Mouse (Mus musculus) neural tube, embryonic 13.5 days (tissue): ENCODE measurements around the gene Parvg. TPM values are rescaled to one million over a fixed set of nuclear protein-coding genes. Genes with fewer than 3 reads are reported as not detected.

Source experiments
- ATAC-seq: fragments of 200-750 bp; cut with Nextera tagmentation; 2 replicates; pipeline ENCODE4 v1.8.0; 2017; ENCODE audit warnings: low read depth, mild to moderate bottlenecking, moderate TSS enrichment, moderate library complexity
- H3K27ac ChIP-seq: fragments of 300-500 bp; sonication (generic); replicated peaks from 2 replicates; pipeline ENCODE4 v1.5.1; 2015; ENCODE audit warnings: moderate library complexity, mild to moderate bottlenecking, inconsistent platforms
- H3K27me3 ChIP-seq: fragments of 300-500 bp; sonication (generic); 2 replicates; pipeline ENCODE4 v1.6.1; 2015; ENCODE audit warnings: mild to moderate bottlenecking, inconsistent platforms
- H3K36me3 ChIP-seq: fragments of 300-500 bp; sonication (generic); 2 replicates; pipeline ENCODE4 v1.6.1; 2015; ENCODE audit warnings: mild to moderate bottlenecking, inconsistent platforms
- H3K4me1 ChIP-seq: fragments of 300-500 bp; sonication (generic); replicated peaks from 2 replicates; pipeline ENCODE4 v1.6.1; 2015; ENCODE audit warnings: inconsistent platforms
- H3K4me2 ChIP-seq: fragments of 300-500 bp; sonication (generic); 2 replicates; pipeline ENCODE4 v1.6.1; 2015; ENCODE audit warnings: inconsistent platforms, mild to moderate bottlenecking, moderate library complexity
- H3K4me3 ChIP-seq: fragments of 300-500 bp; sonication (generic); 2 replicates; pipeline ENCODE4 v1.5.1; 2015; ENCODE audit warnings: mild to moderate bottlenecking, inconsistent platforms
- H3K9ac ChIP-seq: fragments of 300-500 bp; sonication (generic); 2 replicates; pipeline ENCODE4 v1.6.1; 2015; ENCODE audit warnings: moderate library complexity, mild to moderate bottlenecking, inconsistent platforms
- H3K9me3 ChIP-seq: fragments of 300-500 bp; sonication (generic); 2 replicates; pipeline ENCODE4 v1.6.1; 2016; ENCODE audit warnings: inconsistent platforms
- WGBS: fragments of 180-500 bp; shearing (Covaris S2); methylation state at CpG from one replicate; pipeline ENCODE4 v1.1.7; 2015; 5-methylcytosine and 5-hydroxymethylcytosine counted together
- polyA plus RNA-seq: library from polyadenylated mRNA; unstranded; fragments of >200 nt; fragmentation: Nextera tagmentation; extraction: Ambion mirVana; gene quantifications from 2 replicates; pipeline ENCODE4 v1.2.1, GENCODE M21; 2015

Gene Parvg
- polyA plus RNA-seq, 1 experiment from 2014 or later: 0.98 TPM

DNA sequence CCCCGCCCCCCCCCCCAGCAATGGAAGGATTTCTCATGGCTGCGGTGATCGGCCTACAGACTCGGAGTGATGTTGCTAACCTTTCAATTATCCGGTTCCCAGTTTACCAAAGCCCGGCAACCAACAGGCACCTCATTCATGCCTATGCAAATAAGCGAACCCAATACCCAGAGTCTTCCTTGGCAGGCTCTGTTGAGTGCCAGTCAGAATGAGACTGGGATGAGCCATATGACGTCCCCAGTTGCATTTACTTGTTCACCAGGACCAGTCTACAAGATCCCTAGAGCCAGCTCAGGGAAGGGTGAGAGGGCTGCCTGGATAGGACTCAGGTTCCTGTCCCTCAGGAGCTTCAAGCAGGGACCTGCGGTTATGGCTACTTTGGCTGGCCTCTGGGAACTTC, 29.4 kb upstream of the Parvg start:
- no peak overlapping the region for H3K27ac ChIP-seq
- peaks cover 17% of the 10 kb centered on the region for H3K4me1 ChIP-seq
- no peak for ATAC-seq
- H3K4me3 ChIP-seq: no peak overlapping the region
- no peaks in the 10 kb centered on the region for H3K36me3 ChIP-seq
- 57% methylated on average over 9 of the region's 9 CpGs for WGBS
- peaks cover 4% of the 10 kb centered on the region; the same call in 1 of the 2 replicates for H3K27me3 ChIP-seq
- H3K9ac ChIP-seq: no peak overlapping the region
- H3K9me3 ChIP-seq: no peaks in the 10 kb centered on the region
- H3K4me2 ChIP-seq: no peak overlapping the region

- H3K36me3 ChIP-seq: no peaks in the 10 kb centered on the region
- H3K4me3 ChIP-seq: no peak overlapping the region
- no peak overlapping the region for H3K9ac ChIP-seq
- H3K4me2 ChIP-seq: no peak overlapping the region
- peaks cover 4% of the 10 kb centered on the region; the same call in 1 of the 2 replicates for H3K27me3 ChIP-seq
- H3K9me3 ChIP-seq: no peaks in the 10 kb centered on the region
- H3K4me1 ChIP-seq: peaks cover 26% of the 10 kb centered on the region
- no peak overlapping the region for H3K27ac ChIP-seq
- no peak for ATAC-seq
- 66% methylated on average over 10 of the region's 10 CpGs for WGBS
These were observed 28.6 kb upstream of the Parvg start for GRCm38 (mm10) chr15:84295225-84295624.

- Histone ChIP-seq H3K9ac (no peak overlapping the region), H3K4me2 (no peak overlapping the region), H3K4me3 (no peak overlapping the region), H3K27ac (no peak overlapping the region), H3K27me3 (peaks cover 4% of the 10 kb centered on the region; the same call in 1 of the 2 replicates), H3K9me3 (no peaks in the 10 kb centered on the region), H3K36me3 (no peaks in the 10 kb centered on the region), H3K4me1 (peaks cover 48% of the 10 kb centered on the region)
- 58% methylated on average over 8 of the region's 8 CpGs for WGBS
- no peak for ATAC-seq
These were observed 26.4 kb upstream of the Parvg start for GRCm38 (mm10) chr15:84297454-84297853.

DNA sequence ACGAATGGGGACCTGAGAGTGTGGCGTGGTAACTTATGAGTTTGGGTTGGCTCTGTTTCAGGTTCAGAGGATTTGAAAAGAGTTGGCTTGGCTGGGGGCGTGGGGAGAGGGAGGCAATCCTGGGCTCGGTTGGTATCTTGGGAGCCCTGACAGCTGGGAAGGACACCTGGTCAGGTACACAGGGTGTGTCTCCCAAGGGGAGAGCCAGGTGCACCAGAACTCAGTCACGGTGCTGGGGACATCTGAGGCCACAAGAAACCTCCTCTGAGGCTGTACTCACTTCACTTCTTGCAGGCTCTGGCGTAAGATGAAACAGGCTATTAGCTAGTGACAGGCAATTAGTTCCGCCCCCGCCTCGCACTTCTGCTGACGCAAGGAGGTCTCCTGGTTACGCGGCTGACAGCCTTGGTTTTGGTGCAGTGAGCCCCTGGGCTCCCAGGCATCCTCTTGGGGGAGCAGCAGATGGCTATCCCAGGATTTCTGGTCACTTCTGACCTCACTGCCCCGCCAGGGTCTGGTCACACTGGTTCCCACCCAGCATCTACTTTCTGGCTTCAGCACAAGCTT, 24.9 kb upstream of the Parvg start:
- no peak overlapping the region for H3K4me3 ChIP-seq
- H3K9me3 ChIP-seq: no peaks in the 10 kb centered on the region
- no peaks in the 10 kb centered on the region for H3K36me3 ChIP-seq
- H3K27ac ChIP-seq: peak overlapping the region; percentile 68
- peaks cover 4% of the 10 kb centered on the region; the same call in 1 of the 2 replicates for H3K27me3 ChIP-seq
- H3K4me2 ChIP-seq: no peak overlapping the region
- H3K4me1 ChIP-seq: peaks cover 62% of the 10 kb centered on the region
- 0 out of 2 replicates have a peak, but pooled peaks have one; percentile 8 for ATAC-seq
- peak overlapping the region; percentile 14; the same call in 1 of the 2 replicates for H3K9ac ChIP-seq
- 5% methylated on average over 13 of the region's 13 CpGs for WGBS

DNA sequence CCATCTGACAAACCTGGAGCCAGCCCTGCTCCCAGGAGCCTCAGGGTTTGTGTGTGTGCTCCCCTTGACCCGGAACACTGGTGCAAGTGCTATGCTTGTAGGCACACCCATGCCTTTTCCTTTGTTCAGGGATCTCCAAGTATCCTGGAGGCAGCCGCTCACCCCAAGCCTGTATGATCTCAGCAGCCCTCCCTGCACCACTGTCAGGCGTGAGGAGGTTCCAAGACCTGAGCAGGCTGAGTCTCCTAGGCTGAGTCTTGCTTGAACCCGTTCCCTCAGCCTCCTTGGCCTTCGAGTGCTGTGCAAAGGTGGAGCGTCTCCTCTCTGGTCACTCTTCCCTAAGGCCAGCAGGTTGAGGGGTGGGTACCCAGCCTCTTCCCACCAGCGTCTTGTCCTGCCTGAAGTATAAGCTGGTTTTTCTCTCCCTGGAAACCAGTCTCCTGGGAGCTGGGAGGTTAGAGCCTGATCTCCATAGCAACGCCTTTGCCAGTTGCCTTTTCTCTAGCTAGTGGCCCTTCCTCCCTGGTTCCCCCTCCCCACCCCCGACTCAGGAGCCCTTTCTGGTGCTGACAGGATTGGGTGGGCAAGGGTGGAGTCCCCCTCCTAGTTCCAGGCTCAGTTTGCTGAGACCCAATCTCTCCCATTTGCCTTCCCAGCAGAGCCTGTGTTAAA, 24.0 kb upstream of the Parvg start:
- Histone ChIP-seq H3K36me3 (no peaks in the 10 kb centered on the region), H3K4me2 (peak overlapping the region; percentile 20), H3K27me3 (peaks cover 4% of the 10 kb centered on the region; the same call in 1 of the 2 replicates), H3K4me1 (peaks cover 71% of the 10 kb centered on the region), H3K4me3 (no peak overlapping the region), H3K27ac (peak overlapping the region; percentile 68), H3K9ac (peak overlapping the region; percentile 27), H3K9me3 (no peaks in the 10 kb centered on the region)
- 13% methylated on average over 9 of the region's 9 CpGs for WGBS
- ATAC-seq: peak; percentile 42

DNA sequence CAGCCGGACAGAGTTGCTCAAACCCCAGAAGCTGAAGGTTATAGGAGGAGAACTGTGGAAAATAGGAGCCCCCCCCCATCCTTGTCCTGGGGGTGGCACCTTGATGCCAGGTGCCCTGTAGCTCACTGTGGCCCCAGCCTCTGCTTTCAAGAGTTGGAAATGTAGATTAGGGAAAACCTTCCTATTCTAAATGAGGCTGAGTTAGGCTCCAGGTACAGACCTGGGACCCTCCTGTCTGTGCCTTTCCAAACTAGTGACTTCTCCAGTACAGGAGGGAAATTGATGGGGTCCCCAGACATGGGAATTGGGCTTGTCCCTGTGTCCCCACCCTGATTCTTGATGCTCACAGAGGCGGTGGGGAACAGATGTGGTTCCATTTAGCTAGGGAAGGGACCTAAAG, 23.2 kb upstream of the Parvg start:
- Histone ChIP-seq H3K27me3 (peaks cover 4% of the 10 kb centered on the region; the same call in 1 of the 2 replicates), H3K27ac (peak overlapping the region; percentile 68), H3K9ac (0 out of 2 replicates have a peak overlapping the region, but pooled peaks have one; percentile 27), H3K4me3 (no peak overlapping the region), H3K4me2 (no peak overlapping the region), H3K36me3 (no peaks in the 10 kb centered on the region), H3K4me1 (peaks cover 79% of the 10 kb centered on the region), H3K9me3 (no peaks in the 10 kb centered on the region)
- ATAC-seq: no peak
- 58% methylated on average over 2 of the region's 2 CpGs for WGBS

DNA sequence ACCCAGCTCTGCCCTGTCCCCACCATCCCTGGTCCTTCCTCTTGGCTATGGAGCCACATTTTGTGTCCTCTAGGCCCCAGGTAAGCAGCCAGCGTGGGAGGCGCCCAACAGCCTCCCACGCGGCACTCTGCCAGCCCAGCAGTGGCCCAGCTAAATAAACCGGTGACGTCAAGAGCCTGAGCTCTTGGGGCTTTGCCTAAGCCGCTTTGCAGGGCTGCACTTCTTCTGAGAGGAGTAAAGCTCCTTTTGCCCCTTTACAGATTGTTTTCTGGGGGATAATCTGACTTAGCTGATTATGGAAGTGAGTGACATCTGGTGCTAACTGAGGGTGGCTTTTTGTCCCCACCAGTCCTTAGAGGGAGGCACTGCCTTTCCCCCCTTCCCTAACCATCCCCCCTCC, 22.8 kb upstream of the Parvg start:
- Histone ChIP-seq H3K4me2 (no peak overlapping the region), H3K27ac (peak overlapping the region; percentile 49; the same call in 1 of the 2 replicates), H3K4me1 (peaks cover 84% of the 10 kb centered on the region), H3K9me3 (no peaks in the 10 kb centered on the region), H3K36me3 (no peaks in the 10 kb centered on the region), H3K9ac (0 out of 2 replicates have a peak overlapping the region, but pooled peaks have one; percentile 34), H3K4me3 (no peak overlapping the region), H3K27me3 (peaks cover 4% of the 10 kb centered on the region; the same call in 1 of the 2 replicates)
- ATAC-seq: no peak
- WGBS: 13% methylated on average over 7 of the region's 7 CpGs

GRCm38 (mm10) chr15:84301641-84302420, 22.0 kb upstream of the Parvg start:
- WGBS: 26% methylated on average over 8 of the region's 8 CpGs
- no peaks in the 10 kb centered on the region for H3K27me3 ChIP-seq
- no peaks in the 10 kb centered on the region for H3K36me3 ChIP-seq
- H3K27ac ChIP-seq: peak overlapping the region; percentile 49
- no peak overlapping the region for H3K4me3 ChIP-seq
- ATAC-seq: no peak
- H3K4me2 ChIP-seq: no peak overlapping the region
- peaks cover 84% of the 10 kb centered on the region for H3K4me1 ChIP-seq
- H3K9me3 ChIP-seq: no peaks in the 10 kb centered on the region
- peak overlapping the region; percentile 34; the same call in 1 of the 2 replicates for H3K9ac ChIP-seq

DNA sequence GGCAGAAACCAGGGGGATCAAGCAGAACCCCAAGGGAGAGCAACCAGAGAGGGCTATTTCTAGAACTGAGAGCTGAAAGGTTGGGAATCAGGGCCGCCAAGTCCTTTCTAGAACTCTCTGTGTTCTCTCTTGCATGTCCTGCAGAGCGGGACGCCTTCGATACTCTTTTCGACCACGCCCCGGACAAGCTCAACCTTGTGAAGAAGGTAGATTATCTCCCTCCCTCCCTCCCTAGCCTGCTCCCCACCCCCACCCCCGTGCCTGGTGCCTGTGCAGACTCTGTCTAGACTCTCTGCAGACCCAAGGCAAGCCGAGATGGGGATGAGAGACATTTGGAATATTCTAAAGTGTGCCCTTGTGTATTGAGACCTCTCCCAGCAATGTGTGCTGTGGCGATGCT, 20.6 kb upstream of the Parvg start:
- Histone ChIP-seq H3K9me3 (no peaks in the 10 kb centered on the region), H3K4me1 (peaks cover 78% of the 10 kb centered on the region), H3K4me3 (no peak overlapping the region), H3K27me3 (no peaks in the 10 kb centered on the region), H3K9ac (no peak overlapping the region), H3K4me2 (no peak overlapping the region), H3K36me3 (no peaks in the 10 kb centered on the region), H3K27ac (no peak overlapping the region)
- 72% methylated on average over 10 of the region's 10 CpGs for WGBS
- ATAC-seq: no peak

DNA sequence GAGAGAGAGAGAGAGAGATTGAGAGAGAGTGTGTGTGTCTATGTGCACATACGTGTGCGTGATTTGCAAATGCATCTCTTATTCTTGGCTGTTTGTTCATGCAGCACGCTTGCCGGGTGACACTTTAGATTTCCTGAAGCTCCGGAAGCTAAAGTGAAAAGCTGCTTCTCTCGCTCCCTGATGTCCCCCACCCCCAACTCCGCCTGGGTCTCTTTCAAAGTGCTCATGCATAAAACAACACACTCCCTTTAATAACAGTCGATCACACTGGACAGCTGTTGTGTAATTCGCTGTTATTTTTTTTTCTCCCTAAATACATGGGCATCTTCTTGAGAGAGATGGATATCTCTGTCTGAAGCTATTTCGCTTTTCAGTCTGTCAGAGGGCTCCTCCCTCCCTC, 18.5 kb upstream of the Parvg start:
- ATAC-seq: peak; percentile 10; the same call in 1 of the 2 replicates
- Histone ChIP-seq H3K4me2 (no peak overlapping the region), H3K4me1 (peaks cover 57% of the 10 kb centered on the region)

DNA sequence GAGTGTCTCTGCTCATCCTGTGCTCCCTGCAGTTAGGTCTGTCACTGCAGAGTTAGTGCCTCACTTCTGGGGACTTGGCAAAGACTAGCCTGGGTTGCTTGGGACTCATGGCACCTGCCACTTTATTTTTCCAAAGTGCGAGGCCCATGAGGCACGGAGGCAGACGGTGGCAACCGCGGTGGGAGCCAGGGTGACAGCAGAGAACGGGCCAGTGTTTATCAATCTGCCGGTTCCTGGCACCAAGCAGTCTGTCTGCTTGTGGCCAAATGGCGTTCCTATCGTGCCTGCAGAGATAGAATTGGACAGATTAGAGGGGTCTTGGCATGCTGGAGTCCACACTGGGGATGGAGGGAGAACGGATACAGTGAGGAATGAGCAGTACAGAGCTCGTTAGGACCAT, 13.6 kb upstream of the Parvg start:
- H3K4me3 ChIP-seq: no peak overlapping the region
- no peaks in the 10 kb centered on the region for H3K9me3 ChIP-seq
- WGBS: 62% methylated on average over 11 of the region's 11 CpGs
- no peaks in the 10 kb centered on the region for H3K36me3 ChIP-seq
- peaks cover 37% of the 10 kb centered on the region for H3K4me1 ChIP-seq
- no peak overlapping the region for H3K9ac ChIP-seq
- no peak overlapping the region for H3K27ac ChIP-seq
- H3K27me3 ChIP-seq: no peaks in the 10 kb centered on the region
- H3K4me2 ChIP-seq: no peak overlapping the region
- ATAC-seq: no peak

More for the DNA sequence above, 18.5 kb upstream of the Parvg start:
- Histone ChIP-seq H3K27ac (peak overlapping the region; percentile 59), H3K9ac (no peak overlapping the region; the same call in 1 of the 2 replicates), H3K27me3 (no peaks in the 10 kb centered on the region), H3K4me3 (no peak overlapping the region), H3K9me3 (no peaks in the 10 kb centered on the region), H3K36me3 (no peaks in the 10 kb centered on the region)
- WGBS: 29% methylated on average over 10 of the region's 10 CpGs
